Mouse (Mus musculus): ENCODE results near the gene Taf6l. TPM values are rescaled to one million over a fixed set of nuclear protein-coding genes. Genes with fewer than 3 reads are reported as not detected.
"Not testable (repeated sequence)": the region's sequence is repeated elsewhere in the genome, so short reads cannot be mapped to it uniquely, and the experiment has no call there.

The Taf6l gene
- polyA plus RNA-seq, 1 experiment from 2014 or later, result 25.9 TPM

GRCm38 (mm10) chr19:8739646-8740045, 46.6 kb downstream of the Taf6l start:
- Histone ChIP-seq H3K4me1 (replicated peaks; ENCODE audit: control insufficient read depth, insufficient read depth, low read length) (peaks cover 23% of the 10 kb centered on the region), H3K4me2 (no peak overlapping the region), H3K9ac (ENCODE audit: low read depth, low read length) (no peak overlapping the region), H3K27me3 (replicated peaks; ENCODE audit: control insufficient read depth, insufficient read depth, low read length) (no peaks in the 10 kb centered on the region), H3K4me3 (ENCODE audit: low read depth, low read length) (no peak overlapping the region), H3K27ac (ENCODE audit: low read depth, low read length) (no peak overlapping the region), H3K9me3 (ENCODE audit: control insufficient read depth, low read length) (no peaks in the 10 kb centered on the region), H3K36me3 (ENCODE audit: control insufficient read depth, insufficient read depth, low read length) (peaks cover 33% of the 10 kb centered on the region)
- DNase-seq (ENCODE audit: low spot score) (no peak), ATAC-seq (replicated peaks; ENCODE audit: low FRiP score) (no peak)
- 84% methylated on average over 6 of the region's 6 CpGs for WGBS

GRCm38 (mm10) chr19:8738911-8739310, 47.3 kb downstream of the Taf6l start:
- no peak overlapping the region for H3K9ac ChIP-seq (ENCODE audit: low read depth, low read length)
- H3K27ac ChIP-seq (ENCODE audit: low read depth, low read length), result no peak overlapping the region
- WGBS, result 92% methylated on average over 7 of the region's 7 CpGs
- peaks cover 23% of the 10 kb centered on the region for H3K4me1 ChIP-seq (replicated peaks; ENCODE audit: control insufficient read depth, insufficient read depth, low read length)
- no peak overlapping the region for H3K4me2 ChIP-seq
- no peak overlapping the region for H3K4me3 ChIP-seq (ENCODE audit: low read depth, low read length)
- no peaks in the 10 kb centered on the region for H3K9me3 ChIP-seq (ENCODE audit: control insufficient read depth, low read length)
- ATAC-seq (replicated peaks; ENCODE audit: low FRiP score) (no peak), DNase-seq (ENCODE audit: low spot score) (no peak)
- H3K36me3 ChIP-seq (ENCODE audit: control insufficient read depth, insufficient read depth, low read length), result peaks cover 32% of the 10 kb centered on the region
- no peaks in the 10 kb centered on the region for H3K27me3 ChIP-seq (replicated peaks; ENCODE audit: control insufficient read depth, insufficient read depth, low read length)

- H3K4me1 ChIP-seq (replicated peaks; ENCODE audit: control insufficient read depth, insufficient read depth, low read length), result peaks cover 15% of the 10 kb centered on the region
- peak overlapping the region; percentile 68 for H3K4me2 ChIP-seq
- peak overlapping the region; percentile 34; the same call in 1 of the 2 replicates for H3K27ac ChIP-seq (ENCODE audit: low read depth, low read length)
- peak overlapping the region; percentile 79 for H3K4me3 ChIP-seq (ENCODE audit: low read depth, low read length)
- 2% methylated on average over 11 of the region's 11 CpGs for WGBS
- H3K36me3 ChIP-seq (ENCODE audit: control insufficient read depth, insufficient read depth, low read length), result peaks cover 26% of the 10 kb centered on the region
- H3K9me3 ChIP-seq (ENCODE audit: control insufficient read depth, low read length), result peaks cover 2% of the 10 kb centered on the region; the same call in 1 of the 2 replicates
- no peaks in the 10 kb centered on the region for H3K27me3 ChIP-seq (replicated peaks; ENCODE audit: control insufficient read depth, insufficient read depth, low read length)
- ATAC-seq (replicated peaks; ENCODE audit: low FRiP score) (peak; percentile 64), DNase-seq (ENCODE audit: low spot score) (no peak)
- H3K9ac ChIP-seq (ENCODE audit: low read depth, low read length), result peak overlapping the region; percentile 81
Measured at GRCm38 (mm10) chr19:8736160-8736467, 50.1 kb downstream of the Taf6l start.

GRCm38 (mm10) chr19:8735389-8736159, 50.6 kb downstream of the Taf6l start, which contains the start of gene Wdr74:
TSS of gene Wdr74 (plus strand) at chr19:8735827.
- Histone ChIP-seq H3K9me3 (ENCODE audit: control insufficient read depth, low read length) (peaks cover 2% of the 10 kb centered on the region; the same call in 1 of the 2 replicates), H3K27ac (ENCODE audit: low read depth, low read length) (peak within 1 kb of the TSS; percentile 42), H3K9ac (ENCODE audit: low read depth, low read length) (peak within 1 kb of the TSS; percentile 81), H3K4me2 (peak within 1 kb of the TSS; percentile 68), H3K27me3 (replicated peaks; ENCODE audit: control insufficient read depth, insufficient read depth, low read length) (no peaks in the 10 kb centered on the region), H3K4me1 (replicated peaks; ENCODE audit: control insufficient read depth, insufficient read depth, low read length) (peaks cover 14% of the 10 kb centered on the region; the same call in 1 of the 2 replicates), H3K36me3 (ENCODE audit: control insufficient read depth, insufficient read depth, low read length) (peaks cover 25% of the 10 kb centered on the region), H3K4me3 (ENCODE audit: low read depth, low read length) (peak within 1 kb of the TSS; percentile 79)
- WGBS, result under 1% methylated on average over 32 of the region's 32 CpGs
- ATAC-seq (replicated peaks; ENCODE audit: low FRiP score) (peak; percentile 90), DNase-seq (ENCODE audit: low spot score) (peak; percentile 92)

GRCm38 (mm10) chr19:8734334-8734733, 51.9 kb downstream of the Taf6l start:
- no peak overlapping the region for H3K4me2 ChIP-seq
- peaks cover 14% of the 10 kb centered on the region for H3K36me3 ChIP-seq (ENCODE audit: control insufficient read depth, insufficient read depth, low read length)
- ATAC-seq (replicated peaks; ENCODE audit: low FRiP score), result no peak
- peaks cover 11% of the 10 kb centered on the region; the same call in 1 of the 2 replicates for H3K4me1 ChIP-seq (replicated peaks; ENCODE audit: control insufficient read depth, insufficient read depth, low read length)
- H3K27ac ChIP-seq (ENCODE audit: low read depth, low read length), result no peak overlapping the region
- no peak for DNase-seq (ENCODE audit: low spot score)
- H3K27me3 ChIP-seq (replicated peaks; ENCODE audit: control insufficient read depth, insufficient read depth, low read length), result no peaks in the 10 kb centered on the region
- H3K9me3 ChIP-seq (ENCODE audit: control insufficient read depth, low read length), result peaks cover 2% of the 10 kb centered on the region; the same call in 1 of the 2 replicates
- H3K9ac ChIP-seq (ENCODE audit: low read depth, low read length), result no peak overlapping the region
- no peak overlapping the region for H3K4me3 ChIP-seq (ENCODE audit: low read depth, low read length)
- 42% methylated on average over 3 of the region's 3 CpGs for WGBS

- H3K27ac ChIP-seq (ENCODE audit: low read depth, low read length); H3K4me1 ChIP-seq (replicated peaks; ENCODE audit: control insufficient read depth, insufficient read depth, low read length); H3K9me3 ChIP-seq (ENCODE audit: control insufficient read depth, low read length); H3K4me3 ChIP-seq (ENCODE audit: low read depth, low read length); ATAC-seq (replicated peaks; ENCODE audit: low FRiP score); H3K27me3 ChIP-seq (replicated peaks; ENCODE audit: control insufficient read depth, insufficient read depth, low read length); H3K9ac ChIP-seq (ENCODE audit: low read depth, low read length); H3K4me2 ChIP-seq; DNase-seq (ENCODE audit: low spot score): not testable (repeated sequence)
- H3K36me3 ChIP-seq (ENCODE audit: control insufficient read depth, insufficient read depth, low read length), result peaks cover 22% of the 10 kb centered on the region
- 50% methylated on average over 3 of the region's 3 CpGs for WGBS
Measured at GRCm38 (mm10) chr19:8728335-8729099, 57.7 kb downstream of the Taf6l start.

- Histone ChIP-seq H3K27ac (ENCODE audit: low read depth, low read length) (peak overlapping the region; percentile 34; the same call in 1 of the 2 replicates), H3K9ac (ENCODE audit: low read depth, low read length) (no peak overlapping the region), H3K27me3 (replicated peaks; ENCODE audit: control insufficient read depth, insufficient read depth, low read length) (no peaks in the 10 kb centered on the region), H3K4me1 (replicated peaks; ENCODE audit: control insufficient read depth, insufficient read depth, low read length) (peaks cover 8% of the 10 kb centered on the region), H3K4me2 (no peak overlapping the region), H3K9me3 (ENCODE audit: control insufficient read depth, low read length) (no peaks in the 10 kb centered on the region), H3K36me3 (ENCODE audit: control insufficient read depth, insufficient read depth, low read length) (peaks cover 22% of the 10 kb centered on the region), H3K4me3 (ENCODE audit: low read depth, low read length) (peak overlapping the region; percentile 11; the same call in 1 of the 2 replicates)
- WGBS, result 15% methylated on average over 5 of the region's 5 CpGs
- DNase-seq (ENCODE audit: low spot score), result no peak
- ATAC-seq (replicated peaks; ENCODE audit: low FRiP score), result peak; percentile 30
Measured at GRCm38 (mm10) chr19:8727495-8728114, 58.6 kb downstream of the Taf6l start.

- no peak for DNase-seq (ENCODE audit: low spot score)
- H3K4me1 ChIP-seq (replicated peaks; ENCODE audit: control insufficient read depth, insufficient read depth, low read length), result peaks cover 12% of the 10 kb centered on the region
- H3K27ac ChIP-seq (ENCODE audit: low read depth, low read length), result peak overlapping the region; percentile 36; the same call in 1 of the 2 replicates
- H3K4me2 ChIP-seq, result peak overlapping the region; percentile 87
- ATAC-seq (replicated peaks; ENCODE audit: low FRiP score), result peak; percentile 13; the same call in 1 of the 2 replicates
- H3K9ac ChIP-seq (ENCODE audit: low read depth, low read length), result peak overlapping the region; percentile 31
- peaks cover 22% of the 10 kb centered on the region for H3K36me3 ChIP-seq (ENCODE audit: control insufficient read depth, insufficient read depth, low read length)
- WGBS, result 17% methylated on average over 3 of the region's 3 CpGs
- no peaks in the 10 kb centered on the region for H3K27me3 ChIP-seq (replicated peaks; ENCODE audit: control insufficient read depth, insufficient read depth, low read length)
- H3K4me3 ChIP-seq (ENCODE audit: low read depth, low read length), result peak overlapping the region; percentile 88
- no peaks in the 10 kb centered on the region for H3K9me3 ChIP-seq (ENCODE audit: control insufficient read depth, low read length)
Measured at GRCm38 (mm10) chr19:8726609-8727390, 59.4 kb downstream of the Taf6l start.
